ENCODE assay signal across 14 mouse cellular contexts in genomic region chr5:140812699-140813098, GRCm38 (mm10). TPM values are rescaled to one million over a fixed set of nuclear protein-coding genes. Genes with fewer than 3 reads are reported as not detected.
DNase-seq lines count a peak whose midpoint lies in the region; ATAC-seq and TF ChIP-seq lines count a peak whose summit lies in the region.
"Had no signal": no experiment of that assay in that cellular context is flagged by ENCODE, and none has a peak within 500 bp of the region (broad histone marks: within the 10 kb centered on the region; RNA-seq: fewer than 3 reads in every experiment).

No protein-coding gene starts in this region.

- DNase-seq in layer of hippocampus, adult 2 months (ENCODE audit: low spot score in 2 of 2) = no peak
- no peak for DNase-seq in layer of hippocampus, postnatal 14 days (ENCODE audit: low spot score in 2 of 2)
- DNase-seq in kidney, postnatal 0 days (ENCODE audit: low spot score) = no peak
- no peak for DNase-seq in frontal cortex, adult 2 months (ENCODE audit: extremely low spot score in 1 of 2, low spot score in 1 of 2)
- no peak for DNase-seq in ovary, postnatal 36 days (ENCODE audit: low spot score)
- DNase-seq: adrenal gland, postnatal 14 days; cerebellum, adult 8-10 months; lung, postnatal 14 days; spleen, adult 18-20 months had no signal

- peak overlapping the region; percentile 63 for H3K27ac ChIP-seq in layer of hippocampus, adult 2 months
- H3K27ac ChIP-seq in brown adipose tissue, adult 24 weeks (replicated peaks; ENCODE audit: low read depth, low read length) = peak overlapping the region; percentile 4; the same call in 1 of the 2 replicates
- H3K27ac ChIP-seq in embryonic fibroblast, embryonic 13.5 days (ENCODE audit: insufficient read depth, low read length) = peak overlapping the region; percentile 16; the same call in 1 of the 2 replicates
- H3K27ac ChIP-seq in kidney, postnatal 0 days = peak overlapping the region; percentile 55; the same call in 1 of the 2 replicates
- H3K27ac ChIP-seq: midbrain, embryonic 10.5 days; neural tube, embryonic 15.5 days had no signal

- no peaks in the 10 kb centered on the region for H3K9me3 ChIP-seq in kidney, postnatal 0 days (replicated peaks; ENCODE audit: low read length)
- H3K9me3 ChIP-seq: midbrain, embryonic 10.5 days; neural tube, embryonic 15.5 days had no signal

- H3K4me3 ChIP-seq in layer of hippocampus, adult 2 months = no peak overlapping the region
- no peak overlapping the region for H3K4me3 ChIP-seq in brown adipose tissue, adult 24 weeks (ENCODE audit: insufficient read depth, low read depth, low read length)
- H3K4me3 ChIP-seq in embryonic fibroblast, embryonic 13.5 days (ENCODE audit: insufficient read depth, low read length) = no peak overlapping the region
- H3K4me3 ChIP-seq in kidney, postnatal 0 days (replicated peaks; ENCODE audit: low read depth, low read length) = no peak overlapping the region
- H3K4me3 ChIP-seq: midbrain, embryonic 10.5 days; neural tube, embryonic 15.5 days had no signal

- TF ChIP-seq POLR2A in embryonic fibroblast, embryonic 13.5 days (IDR thresholded peaks at IDR 0.05; ENCODE audit: low read depth, low read length) = no peak

- TF ChIP-seq CTCF in layer of hippocampus, adult 2 months (conservative IDR thresholded peaks at IDR 0.05) = no peak
- TF ChIP-seq CTCF in embryonic fibroblast, embryonic 13.5 days (IDR thresholded peaks at IDR 0.05; ENCODE audit: borderline replicate concordance, insufficient read depth, low read length) = no peak
- no peak for TF ChIP-seq CTCF in kidney, postnatal 0 days (IDR thresholded peaks at IDR 0.05; ENCODE audit: low read depth)

- H3K36me3 ChIP-seq in kidney, postnatal 0 days (ENCODE audit: insufficient read depth, low read length) = no peaks in the 10 kb centered on the region
- H3K36me3 ChIP-seq: neural tube, embryonic 15.5 days had no signal

- peaks cover 59% of the 10 kb centered on the region for H3K4me1 ChIP-seq in brown adipose tissue, adult 24 weeks (ENCODE audit: control insufficient read depth, insufficient read depth, insufficient read length, low read length)
- H3K4me1 ChIP-seq in embryonic fibroblast, embryonic 13.5 days (ENCODE audit: control insufficient read depth, insufficient read depth, low read length) = peaks cover 17% of the 10 kb centered on the region
- H3K4me1 ChIP-seq in kidney, postnatal 0 days (replicated peaks; ENCODE audit: insufficient read depth, low read length) = peaks cover 45% of the 10 kb centered on the region

- H3K9ac ChIP-seq in kidney, postnatal 0 days (ENCODE audit: low read depth, low read length) = no peak overlapping the region
- H3K9ac ChIP-seq: neural tube, embryonic 15.5 days had no signal

- no peak overlapping the region for H3K4me2 ChIP-seq in kidney, postnatal 0 days (ENCODE audit: low read length)
- H3K4me2 ChIP-seq: neural tube, embryonic 15.5 days had no signal

- 19% methylated on average over 4 of the region's 4 CpGs for WGBS in kidney, postnatal 0 days

- no peaks in the 10 kb centered on the region for H3K27me3 ChIP-seq in kidney, postnatal 0 days (ENCODE audit: insufficient read depth, low read length)
- H3K27me3 ChIP-seq: neural tube, embryonic 15.5 days had no signal

- ATAC-seq in kidney, postnatal 0 days (replicated peaks; ENCODE audit: low FRiP score, low read depth) = peak; percentile 76
- ATAC-seq: hindbrain, embryonic 16.5 days had no signal

RNA-seq across cellular contexts. Expression of gene Gna12, which starts 17.5 kb away (rescaled TPM):
- 10 to 100 TPM; 78.3 to 80.5 TPM for total RNA-seq in layer of hippocampus, adult 2 months (2021)
- total RNA-seq in layer of hippocampus, postnatal 14 days (2021) = 10 to 100 TPM; 88.7 to 96.0 TPM
- polyA plus RNA-seq in brown adipose tissue, adult 24 weeks (2012; ENCODE audit: insufficient read depth, insufficient read length, missing spikeins) = 44.5 and 61.4 TPM in 2 replicates
- polyA plus RNA-seq in embryonic fibroblast, embryonic 13.5 days (2011; ENCODE audit: insufficient read length, low read depth, missing spikeins) = 49.5 TPM in 2 replicates
- 28.1 and 48.8 TPM in 2 replicates for polyA plus RNA-seq in kidney, postnatal 0 days (2015; fragmentation: Nextera tagmentation; extraction: Ambion mirVana)
- polyA plus RNA-seq in frontal cortex, adult 2 months (2012; rRNA removed) = 78.0 TPM in 2 replicates

Comparison
In these comparisons a context has a peak if more than half of its experiments do, and no peak if none do; other contexts are left out.
1. H3K27ac ChIP-seq: peak in every context shown above with its lines; median percentile 63 in layer of hippocampus, adult 2 months; 55 in kidney, postnatal 0 days; 16 in embryonic fibroblast, embryonic 13.5 days; 4 in brown adipose tissue, adult 24 weeks.